Mouse (Mus musculus) liver, embryonic 14.5 days (tissue): Measurements from ENCODE around the gene Armh1.

ENCODE experiments used
- CTCF ChIP-seq: IDR thresholded peaks from 2 replicates; pipeline ENCODE4 v1.5.1; 2016; ENCODE audit warnings: antibody characterized with exemption, low read depth, control low read depth
- EP300 ChIP-seq: IDR thresholded peaks from 2 replicates; pipeline ENCODE4 v1.6.1; 2016; ENCODE audit warnings: antibody characterized with exemption, low read depth

- no peak for TF ChIP-seq EP300
- TF ChIP-seq CTCF = no peak
These were observed 45.9 kb upstream of the Armh1 start for GRCm38 (mm10) chr4:117297819-117298218.
